Mouse (Mus musculus): ENCODE data around the gene Golga4.

GRCm38 (mm10) chr9:118606817-118607371 is 100.8 kb downstream of the Golga4 start:
- no peak for TF ChIP-seq POLR2A (IDR thresholded peaks at IDR 0.05; ENCODE audit: low read depth, low read length)
- no peak for TF ChIP-seq CTCF (IDR thresholded peaks at IDR 0.05; ENCODE audit: extremely low read depth, insufficient read depth, insufficient read length, insufficient replicate concordance)

All from spleen, adult 2 months (tissue).